ENCODE assay signal across 8 mouse cellular contexts in genomic region chr4:137930500-137931008, GRCm38 (mm10).
DNase-seq lines count a peak whose midpoint lies in the region; ATAC-seq and TF ChIP-seq lines count a peak whose summit lies in the region.
"Had no signal": no experiment of that assay in that cellular context is flagged by ENCODE, and none has a peak within 500 bp of the region (broad histone marks: within the 10 kb centered on the region; RNA-seq: fewer than 3 reads in every experiment).

No protein-coding gene starts in this region.

- no peaks in the 10 kb centered on the region for H3K79me2 ChIP-seq in liver, adult 2 months (ENCODE audit: control insufficient read depth, insufficient read depth, low read length)

- peaks cover 32% of the 10 kb centered on the region for H3K36me3 ChIP-seq in liver, adult 2 months (ENCODE audit: control insufficient read depth, insufficient read depth, low read length)
- H3K36me3 ChIP-seq in forebrain, embryonic 11.5 days (ENCODE audit: control insufficient read depth, insufficient read depth, low read length) = no peaks in the 10 kb centered on the region; the same call in 1 of the 2 replicates
- peaks cover 19% of the 10 kb centered on the region for H3K36me3 ChIP-seq in intestine, embryonic 16.5 days (ENCODE audit: control insufficient read depth, insufficient read depth, low read length)
- peaks cover 22% of the 10 kb centered on the region for H3K36me3 ChIP-seq in neural tube, embryonic 13.5 days

- H3K9ac ChIP-seq in liver, adult 2 months (ENCODE audit: low read depth, low read length) = no peak overlapping the region
- no peak overlapping the region for H3K9ac ChIP-seq in forebrain, embryonic 11.5 days (ENCODE audit: low read length)
- H3K9ac ChIP-seq in intestine, embryonic 16.5 days (ENCODE audit: low read depth, low read length) = no peak overlapping the region
- no peak overlapping the region; the same call in 1 of the 2 replicates for H3K9ac ChIP-seq in neural tube, embryonic 13.5 days

- no peak; the same call in none of the 2 replicates for ATAC-seq in forebrain, embryonic 11.5 days (replicated peaks; ENCODE audit: low FRiP score)
- no peak for ATAC-seq in intestine, embryonic 16.5 days
- ATAC-seq in neural tube, embryonic 13.5 days (ENCODE audit: low read depth) = no peak

- H3K4me3 ChIP-seq in liver, adult 2 months (ENCODE audit: insufficient read depth, low read depth, low read length) = no peak overlapping the region
- no peak overlapping the region for H3K4me3 ChIP-seq in forebrain, embryonic 11.5 days (ENCODE audit: low read depth, low read length)
- no peak overlapping the region for H3K4me3 ChIP-seq in intestine, embryonic 16.5 days (ENCODE audit: low read length)
- no peak overlapping the region for H3K4me3 ChIP-seq in neural tube, embryonic 13.5 days

- WGBS in liver, adult 2 months = 25% methylated on average over 9 of the region's 9 CpGs
- 21% methylated on average over 9 of the region's 9 CpGs for WGBS in forebrain, embryonic 11.5 days
- 8% methylated on average over 9 of the region's 9 CpGs for WGBS in intestine, embryonic 16.5 days
- WGBS in neural tube, embryonic 13.5 days = 16% methylated on average over 9 of the region's 9 CpGs

- no peak for DNase-seq in liver, adult 2 months (ENCODE audit: extremely low read depth, low read depth, low spot score)
- no peak for DNase-seq in liver
- DNase-seq in forebrain, embryonic 11.5 days (ENCODE audit: low spot score) = no peak
- no peak for DNase-seq in cerebellum, adult 18-20 months
- DNase-seq in adrenal gland, postnatal 14 days = no peak
- DNase-seq: cerebellum, adult 11-12 months had no signal

- H3K9me3 ChIP-seq in forebrain, embryonic 11.5 days (ENCODE audit: control insufficient read depth, low read length) = no peaks in the 10 kb centered on the region; the same call in 1 of the 2 replicates
- no peaks in the 10 kb centered on the region for H3K9me3 ChIP-seq in intestine, embryonic 16.5 days (ENCODE audit: control insufficient read depth, low read length)
- H3K9me3 ChIP-seq in neural tube, embryonic 13.5 days = no peaks in the 10 kb centered on the region

- peak overlapping the region; percentile 25 for H3K27ac ChIP-seq in liver, adult 2 months (replicated peaks; ENCODE audit: insufficient read depth, low read depth, low read length)
- peak overlapping the region; percentile 76; the same call in 1 of the 2 replicates for H3K27ac ChIP-seq in forebrain, embryonic 11.5 days (ENCODE audit: low read depth, low read length)
- peak overlapping the region; percentile 95 for H3K27ac ChIP-seq in intestine, embryonic 16.5 days (ENCODE audit: low read length)
- peak overlapping the region; percentile 72; the same call in 1 of the 2 replicates for H3K27ac ChIP-seq in neural tube, embryonic 13.5 days (replicated peaks)

- TF ChIP-seq POLR2A in liver, adult 2 months (IDR thresholded peaks at IDR 0.05; ENCODE audit: extremely low read depth, insufficient read depth, low read length) = no peak

- H3K27me3 ChIP-seq in liver, adult 2 months (ENCODE audit: control insufficient read depth, insufficient read depth, low read length) = no peaks in the 10 kb centered on the region
- peaks cover 25% of the 10 kb centered on the region for H3K27me3 ChIP-seq in forebrain, embryonic 11.5 days (ENCODE audit: control insufficient read depth, insufficient read depth, low read length)
- H3K27me3 ChIP-seq in intestine, embryonic 16.5 days (replicated peaks; ENCODE audit: control insufficient read depth, insufficient read depth, low read length) = no peaks in the 10 kb centered on the region
- no peaks in the 10 kb centered on the region for H3K27me3 ChIP-seq in neural tube, embryonic 13.5 days

- H3K4me2 ChIP-seq in forebrain, embryonic 11.5 days (ENCODE audit: low read depth, low read length, severe bottlenecking) = peak overlapping the region; percentile 31; the same call in 1 of the 2 replicates
- peak overlapping the region; percentile 28 for H3K4me2 ChIP-seq in intestine, embryonic 16.5 days (ENCODE audit: low read depth, low read length)
- no peak overlapping the region for H3K4me2 ChIP-seq in neural tube, embryonic 13.5 days

- TF ChIP-seq CTCF in liver, adult 2 months (IDR thresholded peaks at IDR 0.05; ENCODE audit: low read depth, low read length) = no peak

- peaks cover 23% of the 10 kb centered on the region for H3K4me1 ChIP-seq in liver, adult 2 months (ENCODE audit: control insufficient read depth, insufficient read depth, low read length)
- peaks cover 20% of the 10 kb centered on the region for H3K4me1 ChIP-seq in forebrain, embryonic 11.5 days (replicated peaks; ENCODE audit: control insufficient read depth, insufficient read depth, low read length)
- peaks cover 58% of the 10 kb centered on the region for H3K4me1 ChIP-seq in intestine, embryonic 16.5 days (ENCODE audit: control insufficient read depth, insufficient read depth, low read length)
- H3K4me1 ChIP-seq in neural tube, embryonic 13.5 days (replicated peaks) = peaks cover 49% of the 10 kb centered on the region

Comparison
In these comparisons a context has a peak if more than half of its experiments do, and no peak if none do; other contexts are left out.
1. H3K27ac ChIP-seq: peak in every context shown above with its lines; median percentile 95 in intestine, embryonic 16.5 days; 76 in forebrain, embryonic 11.5 days; 72 in neural tube, embryonic 13.5 days; 25 in liver, adult 2 months.